Mouse (Mus musculus) gastrocnemius, postnatal 14 days (tissue): Measurements from ENCODE around the gene Dpp6. TPM values are rescaled to one million over a fixed set of nuclear protein-coding genes. Genes with fewer than 3 reads are reported as not detected.

Experiments
- DNase-seq: peaks from one replicate; pipeline ENCODE4 v3.0.0; 2021; ENCODE audit warnings: mixed read lengths
- intact Hi-C: fragments of 180-260 bp; cut with DNase I; formaldehyde crosslinking; loops from one replicate; pipeline ENCODE4 v1.15.1; 2025; ENCODE audit warnings: low total_unique reads
- total RNA-seq, 2 experiments: library from RNA; stranded (reverse); gene quantifications; 2 replicates each; pipeline ENCODE4 v1.2.3; 2021

The Dpp6 gene
- total RNA-seq, 2 experiments from 2014 or later, result 2.3 TPM

GRCm38 (mm10) chr5:27324346-27324928, 507.4 kb downstream of the Dpp6 start:
- intact Hi-C loops, result no loop called here
- DNase-seq, result no peak

- intact Hi-C loops, result no loop called here
- DNase-seq, result no peak
These were observed 519.7 kb downstream of the Dpp6 start for GRCm38 (mm10) chr5:27336698-27337097.

GRCm38 (mm10) chr5:27339196-27340030, 522.4 kb downstream of the Dpp6 start:
- DNase-seq, result no peak
- intact Hi-C loops, result no loop called here

GRCm38 (mm10) chr5:27342276-27342675, 525.3 kb downstream of the Dpp6 start:
- intact Hi-C loops, result no loop called here
- no peak for DNase-seq

GRCm38 (mm10) chr5:27343626-27344025, 526.6 kb downstream of the Dpp6 start:
- intact Hi-C loops, result no loop called here

GRCm38 (mm10) chr5:27348181-27349095, 531.4 kb downstream of the Dpp6 start:
- intact Hi-C loops, result no loop called here
- no peak for DNase-seq

More at GRCm38 (mm10) chr5:27343626-27344025, 526.6 kb downstream of the Dpp6 start:
- DNase-seq, result no peak

- no peak for DNase-seq
- intact Hi-C loops, result no loop called here
These were observed 540.6 kb downstream of the Dpp6 start for GRCm38 (mm10) chr5:27357630-27358029.

- intact Hi-C loops, result no loop called here
- DNase-seq, result no peak
These were observed 548.9 kb downstream of the Dpp6 start for GRCm38 (mm10) chr5:27365946-27366345.

- DNase-seq, result no peak
- intact Hi-C loops, result no loop called here
These were observed 553.8 kb downstream of the Dpp6 start for GRCm38 (mm10) chr5:27370814-27371213.

- intact Hi-C loops, result no loop called here
- no peak for DNase-seq
These were observed 556.9 kb downstream of the Dpp6 start for GRCm38 (mm10) chr5:27373931-27374330.

GRCm38 (mm10) chr5:27375841-27376240, 558.8 kb downstream of the Dpp6 start:
- DNase-seq, result no peak
- intact Hi-C loops, result no loop called here

GRCm38 (mm10) chr5:27380656-27381385, 563.8 kb downstream of the Dpp6 start:
- intact Hi-C loops, result no loop called here
- no peak for DNase-seq

GRCm38 (mm10) chr5:27398371-27398770, 581.4 kb downstream of the Dpp6 start:
- intact Hi-C loops, result no loop called here
- DNase-seq, result no peak

GRCm38 (mm10) chr5:27399111-27399510, 582.1 kb downstream of the Dpp6 start:
- intact Hi-C loops, result no loop called here
- DNase-seq, result no peak

- intact Hi-C loops, result no loop called here
- DNase-seq, result no peak
These were observed 585.6 kb downstream of the Dpp6 start for GRCm38 (mm10) chr5:27402616-27403015.

GRCm38 (mm10) chr5:27408854-27409253, 591.9 kb downstream of the Dpp6 start:
- intact Hi-C loops, result no loop called here

GRCm38 (mm10) chr5:27413023-27413422, 596.0 kb downstream of the Dpp6 start:
- intact Hi-C loops, result no loop called here
- no peak for DNase-seq

More at GRCm38 (mm10) chr5:27408854-27409253, 591.9 kb downstream of the Dpp6 start:
- DNase-seq, result no peak

- intact Hi-C loops, result no loop called here
- no peak for DNase-seq
These were observed 598.5 kb downstream of the Dpp6 start for GRCm38 (mm10) chr5:27415518-27415917.

- intact Hi-C loops, result no loop called here
- DNase-seq, result no peak
These were observed 599.6 kb downstream of the Dpp6 start for GRCm38 (mm10) chr5:27416571-27416970.
